Mouse (Mus musculus) ES-E14 (cell line): ENCODE data around the gene Scn2a.

Source experiments
- MAFK ChIP-seq: IDR thresholded peaks from 2 replicates; pipeline ENCODE4 v1.6.1; 2014; ENCODE audit warnings: mild to moderate bottlenecking, low read depth, low read length, inconsistent platforms; ENCODE audit not compliant: insufficient read depth
- ZNF384 ChIP-seq: IDR thresholded peaks from 2 replicates; pipeline ENCODE4 v1.6.1; 2012; ENCODE audit warnings: low read depth, low read length, inconsistent platforms

DNA sequence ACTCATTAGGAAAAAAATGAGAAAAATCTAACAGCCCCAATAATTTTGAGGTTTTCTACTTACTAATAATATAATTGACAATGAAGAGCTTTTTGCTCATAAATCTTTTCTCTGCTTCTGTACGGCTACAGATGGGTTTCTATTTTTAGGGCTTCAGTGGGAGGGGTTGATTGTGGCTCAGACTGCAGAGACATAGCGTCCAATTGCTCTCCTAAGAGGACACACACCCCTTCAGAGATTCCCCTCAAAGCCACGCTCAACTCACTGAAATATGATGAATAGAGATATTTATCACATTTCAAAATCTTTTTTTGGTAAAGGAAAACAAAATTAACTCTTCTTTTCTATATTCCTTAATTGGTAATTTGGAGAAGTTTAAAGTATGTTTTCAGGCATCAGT is 64.6 kb downstream of the Scn2a start:
- TF ChIP-seq MAFK (no peak), ZNF384 (no peak)
